Mouse (Mus musculus): ENCODE data around the gene Nfu1.

The Nfu1 gene

GRCm38 (mm10) chr6:87075092-87075685 lies 66.2 kb downstream of the Nfu1 start:
- DNase-seq (ENCODE audit: low spot score), result no peak
